Mouse (Mus musculus): ENCODE data around the gene Magi1. TPM values are rescaled to one million over a fixed set of nuclear protein-coding genes. Genes with fewer than 3 reads are reported as not detected.

Gene Magi1
- polyA plus RNA-seq, 1 experiment from 2014 or later: 25.0 TPM

GRCm38 (mm10) chr6:94249286-94249790, 34.4 kb downstream of the Magi1 start:
- no peak overlapping the region for H3K27ac ChIP-seq

GRCm38 (mm10) chr6:94241251-94241650, 42.5 kb downstream of the Magi1 start:
- Histone ChIP-seq H3K27ac (peak overlapping the region; percentile 5; the same call in 1 of the 2 replicates), H3K4me1 (replicated peaks) (peaks cover 8% of the 10 kb centered on the region), H3K9me3 (no peaks in the 10 kb centered on the region), H3K27me3 (ENCODE audit: insufficient read depth, poor library complexity, severe bottlenecking) (no peaks in the 10 kb centered on the region), H3K36me3 (no peaks in the 10 kb centered on the region), H3K4me3 (no peak overlapping the region)
- DNase-seq (ENCODE audit: low spot score): no peak
- WGBS: 80% methylated on average over 6 of the region's 6 CpGs

More at GRCm38 (mm10) chr6:94249286-94249790, 34.4 kb downstream of the Magi1 start:
- no peaks in the 10 kb centered on the region for H3K9me3 ChIP-seq
- H3K36me3 ChIP-seq: no peaks in the 10 kb centered on the region
- 92% methylated on average over 9 of the region's 9 CpGs for WGBS
- H3K27me3 ChIP-seq (ENCODE audit: insufficient read depth, poor library complexity, severe bottlenecking): no peaks in the 10 kb centered on the region
- no peak for DNase-seq (ENCODE audit: low spot score)
- H3K4me1 ChIP-seq (replicated peaks): peaks cover 16% of the 10 kb centered on the region
- H3K4me3 ChIP-seq: no peak overlapping the region

DNA sequence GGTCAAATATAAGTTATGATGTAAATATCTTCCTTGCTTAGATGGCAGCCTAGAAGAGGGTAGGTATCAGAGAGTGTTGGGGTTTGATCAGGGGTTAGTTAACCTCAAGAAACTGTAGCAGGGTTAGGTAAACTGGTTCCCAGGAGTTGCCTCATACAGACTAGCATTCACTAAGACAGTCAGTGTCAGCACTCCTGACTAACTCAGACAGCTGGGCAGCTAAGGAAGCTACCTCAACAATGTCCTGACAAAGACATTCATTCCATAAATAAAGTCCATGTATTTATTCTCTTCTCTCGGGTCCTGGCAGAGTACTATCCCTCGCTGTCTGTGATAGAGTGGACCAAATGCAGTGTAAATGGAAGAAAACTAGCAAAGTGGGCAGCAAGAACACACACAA, 45.1 kb downstream of the Magi1 start:
- Histone ChIP-seq H3K9me3 (no peaks in the 10 kb centered on the region), H3K27me3 (ENCODE audit: insufficient read depth, poor library complexity, severe bottlenecking) (no peaks in the 10 kb centered on the region), H3K36me3 (no peaks in the 10 kb centered on the region), H3K27ac (no peak overlapping the region), H3K4me3 (no peak overlapping the region), H3K4me1 (replicated peaks) (peaks cover 11% of the 10 kb centered on the region)
- DNase-seq (ENCODE audit: low spot score): no peak
- WGBS: 79% methylated on average over 2 of the region's 2 CpGs

DNA sequence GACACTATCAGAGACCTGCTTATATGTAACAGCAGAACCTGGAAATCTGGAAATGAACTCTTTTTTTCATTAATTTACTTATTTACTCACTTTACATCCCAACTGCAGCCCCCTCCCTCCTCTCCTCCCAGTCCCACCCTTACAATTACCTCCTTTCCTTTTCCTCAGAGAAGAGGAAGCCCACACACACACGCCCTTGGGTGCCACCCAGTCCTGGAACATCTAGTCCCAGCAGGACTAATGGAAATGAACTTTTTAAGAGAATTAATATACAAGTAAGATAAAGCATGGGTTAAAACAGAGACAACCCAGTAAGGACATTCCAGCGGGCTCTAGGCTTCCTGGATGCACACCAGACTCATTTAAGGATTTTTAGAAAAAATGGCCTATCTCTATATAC, 46.8 kb downstream of the Magi1 start:
- no peak overlapping the region for H3K27ac ChIP-seq
- DNase-seq (ENCODE audit: low spot score): no peak
- H3K9me3 ChIP-seq: no peaks in the 10 kb centered on the region
- no peak overlapping the region for H3K4me3 ChIP-seq
- no peaks in the 10 kb centered on the region for H3K27me3 ChIP-seq (ENCODE audit: insufficient read depth, poor library complexity, severe bottlenecking)
- WGBS: 86% methylated on average over 2 of the region's 2 CpGs
- H3K36me3 ChIP-seq: no peaks in the 10 kb centered on the region
- H3K4me1 ChIP-seq (replicated peaks): peaks cover 21% of the 10 kb centered on the region

GRCm38 (mm10) chr6:94232243-94232785, 51.4 kb downstream of the Magi1 start:
- no peaks in the 10 kb centered on the region for H3K27me3 ChIP-seq (ENCODE audit: insufficient read depth, poor library complexity, severe bottlenecking)
- peaks cover 31% of the 10 kb centered on the region for H3K4me1 ChIP-seq (replicated peaks)
- H3K9me3 ChIP-seq: no peaks in the 10 kb centered on the region
- no peak overlapping the region for H3K4me3 ChIP-seq
- H3K36me3 ChIP-seq: no peaks in the 10 kb centered on the region
- 63% methylated on average over 3 of the region's 3 CpGs for WGBS
- peak; percentile 13 for DNase-seq (ENCODE audit: low spot score)
- 0 out of 2 replicates have a peak overlapping the region, but pooled peaks have one; percentile 1 for H3K27ac ChIP-seq

DNA sequence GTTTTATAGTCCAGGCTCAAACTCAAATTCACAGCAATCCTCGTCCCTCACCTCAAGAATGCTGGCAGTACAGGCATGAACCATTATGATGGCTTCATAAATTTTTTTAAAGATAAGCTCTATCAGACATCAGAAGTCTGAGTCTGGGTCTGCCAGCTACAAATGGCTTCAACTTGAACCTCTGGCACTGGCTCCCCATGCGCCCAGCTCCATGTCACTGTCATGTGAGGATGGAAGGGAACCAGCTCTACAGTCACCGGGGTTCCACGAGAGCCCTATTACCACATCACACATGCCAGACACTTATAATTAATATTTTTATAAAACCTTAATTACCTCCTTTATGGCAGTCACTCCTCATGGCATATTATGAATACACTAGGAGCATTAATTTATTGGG, 51.9 kb downstream of the Magi1 start:
- WGBS: 85% methylated on average over 4 of the region's 4 CpGs
- no peak for DNase-seq (ENCODE audit: low spot score)
- H3K4me1 ChIP-seq (replicated peaks): peaks cover 31% of the 10 kb centered on the region

DNA sequence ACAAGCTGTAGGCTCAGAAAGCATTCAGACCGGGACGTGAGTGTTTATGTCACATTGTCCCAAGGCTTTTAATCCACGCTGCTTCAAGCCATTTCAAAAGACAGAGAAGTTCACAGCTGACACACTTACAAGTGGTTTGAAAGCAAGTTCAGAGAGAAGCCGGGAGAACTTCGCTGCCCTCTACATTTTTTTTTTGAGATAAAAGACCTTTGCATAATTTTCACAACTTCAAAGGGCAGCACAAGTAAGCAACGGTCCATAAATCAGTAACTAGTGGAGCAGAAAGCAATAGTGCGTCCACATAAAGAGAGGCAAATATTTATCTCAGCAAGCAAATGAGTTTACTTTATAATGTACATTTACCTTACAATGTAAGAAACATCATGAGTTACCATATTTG, 52.4 kb downstream of the Magi1 start:
- WGBS: 38% methylated on average over 7 of the region's 7 CpGs
- Histone ChIP-seq H3K4me3 (no peak overlapping the region), H3K36me3 (no peaks in the 10 kb centered on the region), H3K9me3 (no peaks in the 10 kb centered on the region), H3K27ac (no peak overlapping the region), H3K4me1 (replicated peaks) (peaks cover 32% of the 10 kb centered on the region), H3K27me3 (ENCODE audit: insufficient read depth, poor library complexity, severe bottlenecking) (no peaks in the 10 kb centered on the region)
- DNase-seq (ENCODE audit: low spot score): no peak

More for the DNA sequence above, 51.9 kb downstream of the Magi1 start:
- no peaks in the 10 kb centered on the region for H3K9me3 ChIP-seq
- no peaks in the 10 kb centered on the region for H3K27me3 ChIP-seq (ENCODE audit: insufficient read depth, poor library complexity, severe bottlenecking)
- H3K27ac ChIP-seq: no peak overlapping the region
- no peak overlapping the region for H3K4me3 ChIP-seq
- no peaks in the 10 kb centered on the region for H3K36me3 ChIP-seq

DNA sequence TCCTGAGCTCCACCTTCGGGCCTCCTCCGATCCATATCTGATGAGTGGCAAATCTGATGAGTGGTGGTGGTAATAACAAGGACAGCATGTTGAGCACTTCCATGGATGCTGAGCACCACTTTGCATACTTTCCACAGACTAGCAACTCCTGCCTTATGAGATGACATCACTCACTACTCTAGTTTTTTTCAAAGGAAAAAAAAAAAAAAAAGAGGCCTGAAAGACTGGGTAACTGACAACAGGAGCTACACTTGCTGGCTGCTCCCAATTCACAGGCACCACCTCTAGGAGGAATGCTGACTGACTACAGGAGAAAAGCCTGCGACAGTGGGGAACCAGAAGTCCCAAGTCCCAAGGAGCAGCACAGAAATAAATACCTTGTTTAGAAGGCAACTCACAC, 52.8 kb downstream of the Magi1 start:
- no peaks in the 10 kb centered on the region for H3K36me3 ChIP-seq
- H3K4me1 ChIP-seq (replicated peaks): peaks cover 37% of the 10 kb centered on the region
- no peak overlapping the region for H3K4me3 ChIP-seq
- no peaks in the 10 kb centered on the region for H3K27me3 ChIP-seq (ENCODE audit: insufficient read depth, poor library complexity, severe bottlenecking)
- 76% methylated on average over 3 of the region's 3 CpGs for WGBS
- H3K27ac ChIP-seq: no peak overlapping the region
- no peak for DNase-seq (ENCODE audit: low spot score)
- no peaks in the 10 kb centered on the region for H3K9me3 ChIP-seq

DNA sequence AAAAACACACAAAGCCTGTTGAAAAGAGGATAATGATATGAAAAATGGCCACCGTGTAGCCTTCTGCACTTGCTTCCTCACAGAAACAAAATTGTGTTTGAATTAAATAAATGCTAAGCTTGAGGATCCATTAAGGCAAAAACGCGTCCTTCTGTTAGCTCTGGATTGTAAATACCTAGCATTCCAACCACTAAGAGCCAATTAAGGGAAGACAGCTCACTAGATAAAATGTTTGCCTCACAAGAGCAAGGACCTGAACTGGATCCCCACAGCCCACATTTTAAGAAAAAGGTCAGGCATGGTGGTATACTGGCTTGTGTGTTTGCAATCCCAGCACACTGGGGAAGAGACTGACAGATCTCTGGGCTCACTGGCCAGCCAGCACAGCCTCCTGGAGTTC, 53.6 kb downstream of the Magi1 start:
- Histone ChIP-seq H3K36me3 (no peaks in the 10 kb centered on the region), H3K4me1 (replicated peaks) (peaks cover 39% of the 10 kb centered on the region), H3K27ac (no peak overlapping the region), H3K27me3 (ENCODE audit: insufficient read depth, poor library complexity, severe bottlenecking) (no peaks in the 10 kb centered on the region), H3K9me3 (no peaks in the 10 kb centered on the region), H3K4me3 (no peak overlapping the region)
- WGBS: 75% methylated on average over 3 of the region's 3 CpGs
- DNase-seq (ENCODE audit: low spot score): no peak

DNA sequence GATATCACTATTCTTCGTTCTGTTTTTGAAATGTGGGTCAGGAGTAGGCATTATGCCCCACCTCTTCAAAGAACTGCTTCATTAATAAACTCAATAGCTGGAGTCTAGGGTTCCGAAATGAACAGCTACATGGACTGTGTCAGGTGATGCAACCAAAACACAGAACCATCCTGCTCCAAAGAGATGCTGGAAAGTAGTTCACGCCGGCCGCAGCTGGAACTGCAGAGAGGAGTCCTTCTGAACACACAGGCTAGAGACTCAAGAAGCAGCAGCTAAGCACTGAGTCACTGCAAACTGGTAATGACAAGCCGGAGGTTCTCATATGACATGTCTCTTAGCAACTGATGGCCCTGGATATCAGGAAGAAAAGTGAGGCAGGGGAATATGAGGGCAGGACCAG, 57.5 kb downstream of the Magi1 start:
- H3K4me1 ChIP-seq (replicated peaks): peaks cover 49% of the 10 kb centered on the region
- no peak for DNase-seq (ENCODE audit: low spot score)
- no peak overlapping the region for H3K4me3 ChIP-seq
- no peak overlapping the region for H3K27ac ChIP-seq
- H3K9me3 ChIP-seq: no peaks in the 10 kb centered on the region
- 91% methylated on average over 6 of the region's 6 CpGs for WGBS
- no peaks in the 10 kb centered on the region for H3K27me3 ChIP-seq (ENCODE audit: insufficient read depth, poor library complexity, severe bottlenecking)
- H3K36me3 ChIP-seq: no peaks in the 10 kb centered on the region

DNA sequence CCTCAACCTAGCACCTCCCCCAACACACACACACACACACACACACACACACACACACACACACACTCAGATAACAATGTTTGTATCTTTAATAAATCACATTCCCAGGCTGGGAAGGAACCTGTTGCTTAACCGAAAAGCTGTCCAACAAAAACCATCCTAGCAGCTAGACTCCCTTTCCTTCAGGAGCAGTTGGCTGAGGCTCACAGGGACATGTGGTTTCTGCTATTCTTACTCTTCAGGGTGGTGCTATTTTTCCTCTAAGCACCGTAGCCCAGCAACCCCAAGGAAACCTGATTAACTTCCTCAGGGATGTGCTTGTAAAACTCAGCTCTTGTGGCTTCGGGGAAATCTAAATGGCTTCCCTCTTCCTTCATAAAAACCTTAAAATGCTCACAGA, 57.9 kb downstream of the Magi1 start:
- Histone ChIP-seq H3K36me3 (no peaks in the 10 kb centered on the region), H3K4me3 (no peak overlapping the region), H3K4me1 (replicated peaks) (peaks cover 44% of the 10 kb centered on the region), H3K27me3 (ENCODE audit: insufficient read depth, poor library complexity, severe bottlenecking) (no peaks in the 10 kb centered on the region), H3K27ac (no peak overlapping the region), H3K9me3 (no peaks in the 10 kb centered on the region)
- 72% methylated on average over 3 of the region's 3 CpGs for WGBS
- no peak for DNase-seq (ENCODE audit: low spot score)

DNA sequence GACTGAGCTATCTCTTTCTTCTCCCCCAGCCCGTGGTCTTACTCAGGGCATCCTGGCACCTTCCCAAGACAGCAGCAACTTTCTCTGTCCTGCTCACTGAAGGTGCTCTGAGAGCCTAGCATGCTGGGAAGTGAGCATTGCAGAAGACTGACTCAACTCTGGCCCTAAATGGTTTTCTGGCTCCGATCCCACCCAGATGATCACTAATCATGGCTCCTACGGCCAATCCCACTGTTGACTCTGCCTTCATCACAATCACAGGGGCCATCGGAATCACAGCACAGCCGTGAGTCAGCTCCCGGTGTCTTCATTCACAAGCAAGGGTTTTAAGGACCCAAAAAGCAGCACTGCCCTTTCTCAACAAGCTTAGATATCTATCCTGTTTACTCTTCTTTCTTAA, 58.6 kb downstream of the Magi1 start:
- Histone ChIP-seq H3K27me3 (ENCODE audit: insufficient read depth, poor library complexity, severe bottlenecking) (no peaks in the 10 kb centered on the region), H3K27ac (no peak overlapping the region), H3K4me1 (replicated peaks) (peaks cover 43% of the 10 kb centered on the region), H3K4me3 (no peak overlapping the region), H3K36me3 (no peaks in the 10 kb centered on the region), H3K9me3 (no peaks in the 10 kb centered on the region)
- WGBS: 93% methylated on average over 6 of the region's 6 CpGs
- no peak for DNase-seq (ENCODE audit: low spot score)

- H3K4me1 ChIP-seq (replicated peaks): peaks cover 43% of the 10 kb centered on the region
- 60% methylated on average over 7 of the region's 7 CpGs for WGBS
- no peaks in the 10 kb centered on the region for H3K36me3 ChIP-seq
- H3K4me3 ChIP-seq: no peak overlapping the region
- DNase-seq (ENCODE audit: low spot score): no peak
- no peak overlapping the region for H3K27ac ChIP-seq
- no peaks in the 10 kb centered on the region for H3K27me3 ChIP-seq (ENCODE audit: insufficient read depth, poor library complexity, severe bottlenecking)
- no peaks in the 10 kb centered on the region for H3K9me3 ChIP-seq
Measured at GRCm38 (mm10) chr6:94222253-94222652, 61.5 kb downstream of the Magi1 start.

GRCm38 (mm10) chr6:94221750-94222149, 62.0 kb downstream of the Magi1 start:
- no peaks in the 10 kb centered on the region for H3K27me3 ChIP-seq (ENCODE audit: insufficient read depth, poor library complexity, severe bottlenecking)
- WGBS: 91% methylated on average over 6 of the region's 6 CpGs
- H3K4me1 ChIP-seq (replicated peaks): peaks cover 43% of the 10 kb centered on the region

More at GRCm38 (mm10) chr6:94221750-94222149, 62.0 kb downstream of the Magi1 start:
- Histone ChIP-seq H3K4me3 (no peak overlapping the region), H3K27ac (no peak overlapping the region), H3K36me3 (no peaks in the 10 kb centered on the region), H3K9me3 (no peaks in the 10 kb centered on the region)
- DNase-seq (ENCODE audit: low spot score): no peak
